23 mouse cellular contexts compared by ENCODE assay signal in the genomic region with DNA sequence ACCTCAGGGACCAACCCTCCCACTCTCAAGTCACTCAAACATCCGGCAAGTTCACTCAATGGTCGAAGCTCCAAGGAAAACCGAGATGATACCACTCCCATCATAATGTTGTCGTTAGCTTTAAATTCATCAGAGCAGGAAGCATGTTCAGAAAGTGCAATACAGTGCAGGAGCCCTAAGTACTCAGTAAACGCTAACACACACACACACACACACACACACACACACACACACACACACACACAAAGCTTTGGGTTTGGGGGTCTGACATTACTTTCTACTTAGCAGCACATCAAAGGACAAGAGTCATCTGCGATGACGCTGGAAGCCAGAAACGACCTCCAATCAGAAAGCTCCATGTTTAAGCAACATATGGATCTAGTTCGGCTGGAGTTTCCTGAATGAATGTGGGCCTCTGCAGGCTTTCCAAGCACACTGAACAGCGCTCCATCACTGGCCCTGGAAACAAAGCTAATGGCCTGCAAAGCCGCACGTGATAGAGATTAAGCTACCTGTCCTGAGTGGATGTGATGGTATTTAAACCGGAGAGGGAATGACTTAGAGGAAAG.
A peak's percentile ranks its signal among the peaks of the same experiment; 100 is the strongest.
DNase-seq lines count a peak whose midpoint lies in the region; ATAC-seq lines count a peak whose summit lies in the region.
"Had no signal": no experiment of that assay in that cellular context is flagged by ENCODE, and none has a peak within 500 bp of the region (broad histone marks: within the 10 kb centered on the region; RNA-seq: fewer than 3 reads in every experiment).

No protein-coding gene starts in this region.

- H3K4me1 ChIP-seq in hindbrain, embryonic 10.5 days (replicated peaks) = no peaks in the 10 kb centered on the region
- no peaks in the 10 kb centered on the region for H3K4me1 ChIP-seq in hindbrain, embryonic 12.5 days
- H3K4me1 ChIP-seq in embryonic facial prominence, embryonic 10.5 days = peaks cover 25% of the 10 kb centered on the region
- H3K4me1 ChIP-seq: forebrain, embryonic 12.5 days; heart, embryonic 10.5 days; kidney, embryonic 15.5 days; midbrain, embryonic 15.5 days had no signal

- intact Hi-C loops in heart, postnatal 14 days (cut with DNase I) = no loop called here
- intact Hi-C loops in left cerebral cortex, postnatal 10 days (cut with DNase I) = no loop called here

- no peaks in the 10 kb centered on the region for H3K27me3 ChIP-seq in hindbrain, embryonic 10.5 days (ENCODE audit: insufficient read depth, poor library complexity, severe bottlenecking)
- no peaks in the 10 kb centered on the region for H3K27me3 ChIP-seq in hindbrain, embryonic 12.5 days
- H3K27me3 ChIP-seq in embryonic facial prominence, embryonic 10.5 days (replicated peaks; ENCODE audit: low read depth, poor library complexity, severe bottlenecking) = no peaks in the 10 kb centered on the region
- H3K27me3 ChIP-seq: forebrain, embryonic 12.5 days; kidney, embryonic 15.5 days; midbrain, embryonic 15.5 days had no signal

- no peak overlapping the region for H3K4me3 ChIP-seq in hindbrain, embryonic 10.5 days
- H3K4me3 ChIP-seq in hindbrain, embryonic 12.5 days = no peak overlapping the region
- H3K4me3 ChIP-seq in embryonic facial prominence, embryonic 10.5 days = no peak overlapping the region
- H3K4me3 ChIP-seq: forebrain, embryonic 12.5 days; heart, embryonic 10.5 days; kidney, embryonic 15.5 days; midbrain, embryonic 15.5 days; myocyte had no signal

- H3K36me3 ChIP-seq in hindbrain, embryonic 10.5 days = no peaks in the 10 kb centered on the region
- no peaks in the 10 kb centered on the region for H3K36me3 ChIP-seq in hindbrain, embryonic 12.5 days
- no peaks in the 10 kb centered on the region for H3K36me3 ChIP-seq in embryonic facial prominence, embryonic 10.5 days (replicated peaks)
- H3K36me3 ChIP-seq: forebrain, embryonic 12.5 days; heart, embryonic 10.5 days; kidney, embryonic 15.5 days; midbrain, embryonic 15.5 days had no signal

- 67% methylated on average over 13 of the region's 13 CpGs for WGBS in hindbrain, embryonic 10.5 days
- WGBS in hindbrain, embryonic 12.5 days = 72% methylated on average over 13 of the region's 13 CpGs
- whole genome bisulfite sequencing in embryonic facial prominence, embryonic 10.5 days = 39% methylated on average over 13 of the region's 13 CpGs

- H3K4me2 ChIP-seq in hindbrain, embryonic 12.5 days (replicated peaks) = no peak overlapping the region
- H3K4me2 ChIP-seq: forebrain, embryonic 12.5 days; hindbrain, embryonic 14.5 days; kidney, embryonic 15.5 days; midbrain, embryonic 15.5 days had no signal

- H3K9me3 ChIP-seq in hindbrain, embryonic 10.5 days = no peaks in the 10 kb centered on the region
- H3K9me3 ChIP-seq in hindbrain, embryonic 12.5 days (replicated peaks) = no peaks in the 10 kb centered on the region
- H3K9me3 ChIP-seq in embryonic facial prominence, embryonic 10.5 days = no peaks in the 10 kb centered on the region
- H3K9me3 ChIP-seq: forebrain, embryonic 12.5 days; heart, embryonic 10.5 days; kidney, embryonic 15.5 days; midbrain, embryonic 15.5 days had no signal

- DNase-seq in hindbrain, embryonic 10.5 days (ENCODE audit: low spot score) = peak; percentile 29
- peak; percentile 79 for DNase-seq in embryonic facial prominence, embryonic 10.5 days (ENCODE audit: low spot score)
- peak; percentile 77 for DNase-seq in hindlimb bud, embryonic 11.5 days (ENCODE audit: extremely low spot score, low read depth, low spot score)
- DNase-seq in mesoderm, embryonic 11.5 days (ENCODE audit: low read depth, low spot score) = peak; percentile 65
- no peak for DNase-seq in kidney, adult 11 months
- no peak for DNase-seq in heart, postnatal 14 days
- DNase-seq in left cerebral cortex, postnatal 10 days (ENCODE audit: extremely low spot score in 1 of 2, low spot score in 2 of 2) = no peak
- DNase-seq: adrenal gland, postnatal 14 days; cerebellum, adult 9-11 months; kidney, postnatal 4 days; liver, postnatal 0 days; lung, postnatal 10 days; right cerebral cortex, adult 18-20 months; thymus, postnatal 14 days had no signal

- ATAC-seq in hindbrain, embryonic 12.5 days (ENCODE audit: low FRiP score) = no peak
- ATAC-seq: CD4-positive, CD25-positive, alpha-beta regulatory T cell, adult 4 months; intestine, embryonic 16.5 days; liver, postnatal 0 days; midbrain, embryonic 15.5 days had no signal

- no peak overlapping the region for H3K27ac ChIP-seq in hindbrain, embryonic 10.5 days
- H3K27ac ChIP-seq in hindbrain, embryonic 12.5 days = no peak overlapping the region
- H3K27ac ChIP-seq in embryonic facial prominence, embryonic 10.5 days (replicated peaks) = peak overlapping the region; percentile 86
- H3K27ac ChIP-seq: forebrain, embryonic 12.5 days; heart, embryonic 10.5 days; hindbrain, embryonic 14.5 days; kidney, embryonic 15.5 days; midbrain, embryonic 15.5 days had no signal

- no peak overlapping the region for H3K9ac ChIP-seq in hindbrain, embryonic 12.5 days
- H3K9ac ChIP-seq: forebrain, embryonic 12.5 days; hindbrain, embryonic 14.5 days; kidney, embryonic 15.5 days; liver, postnatal 0 days; midbrain, embryonic 15.5 days had no signal

Comparison
In these comparisons a context has a peak if more than half of its experiments do, and no peak if none do; other contexts are left out.
1. DNase-seq: peak in hindbrain, embryonic 10.5 days (single experiment), embryonic facial prominence, embryonic 10.5 days (single experiment), hindlimb bud, embryonic 11.5 days (single experiment) and mesoderm, embryonic 11.5 days (single experiment); none in kidney, adult 11 months (single experiment), heart, postnatal 14 days (0 of 2) and left cerebral cortex, postnatal 10 days (0 of 2).